Mouse (Mus musculus) intestine, postnatal 0 days (tissue): Measurements from ENCODE around the gene Chpf. TPM values are rescaled to one million over a fixed set of nuclear protein-coding genes. Genes with fewer than 3 reads are reported as not detected.
A peak's percentile ranks its signal among the peaks of the same experiment; 100 is the strongest.

Experiments
- ATAC-seq: fragments of 200-750 bp; cut with Nextera tagmentation; 2 replicates; pipeline ENCODE4 v1.8.0; 2017; ENCODE audit warnings: mild to moderate bottlenecking, moderate TSS enrichment, moderate library complexity
- H3K27ac ChIP-seq: fragments of 300-500 bp; sonication (generic); 2 replicates; pipeline ENCODE4 v1.5.1; 2014; ENCODE audit warnings: mild to moderate bottlenecking, low read depth, low read length, moderate library complexity
- H3K27me3 ChIP-seq: fragments of 300-500 bp; sonication (generic); replicated peaks from 2 replicates; pipeline ENCODE4 v1.6.1; 2014; ENCODE audit warnings: low read length, mixed read lengths; ENCODE audit not compliant: control insufficient read depth, insufficient read depth
- H3K36me3 ChIP-seq: fragments of 300-500 bp; sonication (generic); 2 replicates; pipeline ENCODE4 v1.6.1; 2014; ENCODE audit warnings: mild to moderate bottlenecking, moderate library complexity; ENCODE audit not compliant: control insufficient read depth, insufficient read depth
- H3K4me1 ChIP-seq: fragments of 300-500 bp; sonication (generic); replicated peaks from 2 replicates; pipeline ENCODE4 v1.6.1; 2014; ENCODE audit warnings: antibody characterized with exemption, low read length, mixed read lengths; ENCODE audit not compliant: control insufficient read depth, insufficient read depth
- H3K4me2 ChIP-seq: fragments of 300-500 bp; sonication (generic); replicated peaks from 2 replicates; pipeline ENCODE4 v1.6.1; 2014; ENCODE audit warnings: low read depth, mild to moderate bottlenecking, moderate library complexity
- H3K4me3 ChIP-seq: fragments of 300-500 bp; sonication (generic); 2 replicates; pipeline ENCODE4 v1.5.1; 2014; ENCODE audit warnings: low read depth, low read length
- H3K9ac ChIP-seq: fragments of 300-500 bp; sonication (generic); 2 replicates; pipeline ENCODE4 v1.6.1; 2014; ENCODE audit warnings: mild to moderate bottlenecking, low read depth, low read length
- H3K9me3 ChIP-seq: fragments of 300-500 bp; sonication (generic); 2 replicates; pipeline ENCODE4 v1.6.1; 2016; ENCODE audit warnings: mixed run types; ENCODE audit not compliant: control insufficient read depth
- CTCF ChIP-seq: sonication (generic); IDR thresholded peaks from 2 replicates; pipeline ENCODE4 v1.5.1; 2016; ENCODE audit warnings: low read depth, mild to moderate bottlenecking, control low read depth, antibody characterized with exemption, moderate library complexity
- WGBS: fragments of 180-500 bp; shearing (Covaris S2); extraction: QIAGEN DNeasy Blood & Tissue Kit; methylation state at CpG from one replicate; pipeline ENCODE4 v1.1.7; 2014; 5-methylcytosine and 5-hydroxymethylcytosine counted together
- polyA plus RNA-seq: library from polyadenylated mRNA; unstranded; fragments of >200 nt; fragmentation: Nextera tagmentation; extraction: Ambion mirVana; gene quantifications from 2 replicates; pipeline ENCODE4 v1.2.1, GENCODE M21; 2015

Gene Chpf
- 21.8 and 22.3 TPM in 2 replicates for polyA plus RNA-seq

DNA sequence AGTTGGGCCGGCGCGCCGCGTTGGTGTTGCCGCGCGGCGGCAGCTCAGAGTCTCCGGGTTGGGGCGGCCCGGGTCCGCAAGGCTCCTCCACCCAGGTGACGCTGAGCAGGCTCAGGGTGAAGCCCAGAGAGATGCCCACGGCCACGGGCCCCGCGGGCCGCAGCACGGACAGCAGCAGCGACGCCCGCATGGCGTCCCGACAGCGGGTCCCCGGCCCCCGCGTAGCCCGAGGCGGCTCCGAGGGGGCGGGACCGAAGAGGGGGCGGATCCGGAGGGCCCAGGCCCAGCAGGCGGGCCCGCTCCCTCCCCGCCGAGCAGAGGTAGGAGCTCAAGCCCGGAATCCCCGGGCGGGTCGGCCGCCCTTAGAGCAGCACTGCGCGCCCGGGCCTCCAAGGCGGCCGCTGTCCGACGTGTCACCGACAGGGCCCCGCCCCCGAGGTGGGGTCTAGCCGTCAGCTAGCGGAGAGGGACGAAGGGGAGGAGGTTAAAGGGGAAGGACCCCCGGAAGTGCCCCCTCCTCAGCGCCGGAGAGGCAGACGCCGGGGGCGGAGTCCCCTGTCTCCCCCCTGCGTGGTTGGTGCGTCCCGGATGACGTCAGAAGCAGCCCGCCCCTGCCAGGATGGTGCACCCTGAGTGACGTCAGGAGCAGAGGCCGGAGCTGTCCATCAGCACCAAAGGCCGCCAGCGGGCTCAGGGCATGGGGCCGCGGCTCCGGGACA is at the start of gene Chpf, which contains the start of gene Tmem198:
Gene Chpf, minus strand, starts transcription at position 392 of the 719 bp plus-strand sequence.
Gene Tmem198, plus strand, starts transcription at position 617 of the 719 bp plus-strand sequence.
- no peaks in the 10 kb centered on the region for H3K9me3 ChIP-seq
- H3K27me3 ChIP-seq: peaks cover 11% of the 10 kb centered on the region; the same call in 1 of the 2 replicates
- peak within 1 kb of the TSS; percentile 74 for H3K4me3 ChIP-seq
- ATAC-seq: peak; percentile 86
- peak; percentile 20; the same call in 1 of the 2 replicates for TF ChIP-seq CTCF
- H3K27ac ChIP-seq: peak within 1 kb of the TSS; percentile 80
- peaks cover 27% of the 10 kb centered on the region; the same call in 1 of the 2 replicates for H3K36me3 ChIP-seq
- H3K9ac ChIP-seq: peak within 1 kb of the TSS; percentile 67
- WGBS: 0% methylated on average over 70 of the region's 76 CpGs
- H3K4me2 ChIP-seq: peak within 1 kb of the TSS; percentile 97
- no peaks in the 10 kb centered on the region for H3K4me1 ChIP-seq

DNA sequence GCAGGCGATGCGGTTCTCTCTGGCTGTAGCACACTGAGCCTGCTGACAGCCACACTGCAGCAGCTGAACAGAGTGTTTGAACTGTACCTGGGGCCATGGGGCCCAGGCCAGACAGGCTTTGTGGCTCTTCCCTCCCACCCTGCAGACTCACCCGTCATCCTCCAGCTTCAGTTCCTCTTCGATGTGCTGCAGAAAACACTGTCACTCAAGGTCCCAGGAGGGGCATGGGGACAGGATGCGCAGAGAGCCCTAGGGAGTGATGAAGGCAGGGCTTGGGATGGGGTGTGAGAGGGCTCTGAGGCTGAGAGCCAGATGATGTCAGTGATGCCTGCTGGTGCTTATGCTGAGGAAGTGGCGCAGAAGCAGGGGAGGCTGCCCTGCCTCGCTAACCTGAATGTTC is 45.6 kb upstream of the Chpf start:
- WGBS: 88% methylated on average over 7 of the region's 7 CpGs
- Histone ChIP-seq H3K9ac (no peak overlapping the region), H3K27ac (no peak overlapping the region), H3K4me1 (0 out of 2 replicates have a peak, but pooled peaks cover 4% of the 10 kb centered on the region), H3K4me3 (no peak overlapping the region), H3K36me3 (peaks cover 48% of the 10 kb centered on the region), H3K4me2 (no peak overlapping the region), H3K27me3 (no peaks in the 10 kb centered on the region), H3K9me3 (no peaks in the 10 kb centered on the region)
- TF ChIP-seq CTCF: no peak
- ATAC-seq: no peak

DNA sequence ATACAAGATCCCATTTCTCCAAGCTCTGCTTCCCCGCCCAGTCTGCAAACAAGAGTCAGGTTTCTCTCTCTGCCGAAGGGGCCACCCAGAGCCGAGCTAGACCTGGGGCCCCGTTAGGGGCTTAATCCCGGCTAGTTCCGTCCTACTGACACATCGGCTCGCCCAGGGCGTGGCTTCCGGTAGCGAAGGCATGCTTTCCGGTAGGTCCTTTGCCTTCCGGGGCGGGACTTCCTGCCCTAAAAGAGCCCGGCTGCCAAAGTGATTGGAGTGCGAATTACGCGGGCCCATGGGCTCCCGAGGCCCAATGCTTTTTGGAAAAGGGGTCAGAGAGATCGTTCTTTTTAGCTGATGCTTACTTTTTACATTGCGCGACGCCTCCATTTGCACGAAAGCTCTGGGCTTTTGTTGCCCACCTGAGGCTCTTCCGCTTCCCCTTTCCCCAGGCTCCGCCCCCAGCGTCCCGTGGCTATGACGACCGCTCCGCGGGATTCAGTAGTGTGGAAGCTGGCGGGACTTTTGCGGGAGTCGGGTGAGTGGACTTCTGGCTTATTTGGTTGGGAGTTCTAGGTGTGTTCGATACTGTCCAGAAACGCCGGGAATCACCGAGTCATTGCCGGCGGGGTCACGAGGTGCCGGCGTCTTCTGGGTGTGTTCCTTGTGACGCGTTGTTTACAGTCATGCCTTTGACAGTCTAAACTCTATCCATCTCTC is 42.4 kb upstream of the Chpf start, which contains the start of gene Stk11ip:
Gene Stk11ip, plus strand, starts transcription at position 209 of the 711 bp plus-strand sequence.
- H3K4me1 ChIP-seq: peaks cover 8% of the 10 kb centered on the region; the same call in 1 of the 2 replicates
- peak within 1 kb of the TSS; percentile 91 for H3K27ac ChIP-seq
- peak within 1 kb of the TSS; percentile 61 for H3K9ac ChIP-seq
- ATAC-seq: peak; percentile 98
- H3K4me2 ChIP-seq: peak within 1 kb of the TSS; percentile 70
- no peaks in the 10 kb centered on the region for H3K9me3 ChIP-seq
- peak within 1 kb of the TSS; percentile 58 for H3K4me3 ChIP-seq
- TF ChIP-seq CTCF: no peak
- H3K27me3 ChIP-seq: no peaks in the 10 kb centered on the region
- under 1% methylated on average over 46 of the region's 46 CpGs for WGBS
- peaks cover 19% of the 10 kb centered on the region; the same call in 1 of the 2 replicates for H3K36me3 ChIP-seq

DNA sequence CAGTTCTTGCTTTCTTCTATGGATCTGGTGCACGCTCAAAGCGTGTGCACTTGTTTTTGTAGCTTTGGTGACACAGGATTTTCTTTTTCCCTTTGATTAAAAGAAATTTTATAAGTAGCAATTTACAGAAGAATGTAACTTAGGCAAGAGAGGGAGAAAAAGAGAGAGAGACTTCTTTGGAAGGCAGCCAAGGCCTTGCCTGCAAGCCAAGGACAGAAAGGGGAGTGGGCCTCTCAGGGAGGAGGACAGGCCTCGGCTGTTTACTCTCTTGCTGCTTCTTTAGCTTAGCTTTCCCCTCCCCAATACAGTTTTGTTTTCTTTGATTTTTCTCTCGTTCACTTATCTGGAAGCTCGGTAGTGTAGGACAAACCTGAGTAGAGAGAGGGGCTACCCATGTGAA is 40.5 kb upstream of the Chpf start:
- WGBS: 35% methylated on average over 5 of the region's 5 CpGs
- Histone ChIP-seq H3K4me3 (no peak overlapping the region), H3K4me1 (peaks cover 8% of the 10 kb centered on the region; the same call in 1 of the 2 replicates), H3K9ac (no peak overlapping the region), H3K9me3 (no peaks in the 10 kb centered on the region), H3K27me3 (no peaks in the 10 kb centered on the region), H3K4me2 (no peak overlapping the region), H3K36me3 (0 out of 2 replicates have a peak, but pooled peaks cover under 1% of the 10 kb centered on the region), H3K27ac (no peak overlapping the region)
- no peak for ATAC-seq
- no peak for TF ChIP-seq CTCF

DNA sequence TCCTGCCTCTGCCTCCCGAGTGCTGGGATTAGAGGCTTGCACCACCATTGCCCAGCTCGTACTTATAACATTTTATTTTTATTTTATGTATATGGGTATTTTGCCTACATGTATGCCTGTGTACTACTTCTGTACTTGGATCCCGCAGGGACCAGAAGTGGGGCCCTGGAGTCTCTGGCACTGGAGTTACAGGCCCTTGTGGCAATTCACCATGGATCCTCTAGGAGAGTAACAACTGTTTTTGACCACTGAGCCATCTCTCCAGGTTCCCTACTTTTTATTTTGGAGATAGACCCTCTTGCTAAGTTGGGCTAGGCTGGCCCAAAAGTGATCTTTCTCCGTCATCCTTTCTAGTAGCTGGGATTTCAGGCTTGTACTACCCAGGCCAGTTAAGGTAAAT is 39.3 kb upstream of the Chpf start:
- no peak overlapping the region for H3K27ac ChIP-seq
- WGBS: 92% methylated on average over 4 of the region's 4 CpGs
- H3K4me3 ChIP-seq: no peak overlapping the region
- TF ChIP-seq CTCF: no peak
- H3K9me3 ChIP-seq: no peaks in the 10 kb centered on the region
- no peak for ATAC-seq
- H3K27me3 ChIP-seq: no peaks in the 10 kb centered on the region
- H3K4me2 ChIP-seq: no peak overlapping the region
- H3K4me1 ChIP-seq: peaks cover 8% of the 10 kb centered on the region; the same call in 1 of the 2 replicates
- H3K36me3 ChIP-seq: no peaks in the 10 kb centered on the region
- H3K9ac ChIP-seq: no peak overlapping the region

DNA sequence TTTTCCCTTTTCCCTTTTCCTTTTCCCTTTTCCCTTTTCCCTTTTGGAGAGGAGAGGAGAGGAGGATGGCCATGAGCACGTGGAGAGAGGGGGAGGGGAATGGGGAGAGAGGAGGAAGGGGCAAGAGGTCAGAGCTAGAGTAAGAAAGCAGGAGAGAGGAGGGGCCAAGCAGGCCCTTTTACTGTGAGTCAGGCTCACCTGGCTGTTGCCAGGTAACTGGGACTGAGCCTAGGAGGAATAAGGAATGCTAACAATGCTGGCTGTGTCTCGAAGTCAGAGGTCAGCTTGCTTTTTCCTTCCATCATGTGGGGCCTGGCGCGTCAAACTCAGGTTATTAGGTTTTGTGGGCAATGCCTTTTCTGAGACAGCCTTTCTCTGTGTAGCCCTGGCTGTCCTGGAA is 38.9 kb upstream of the Chpf start:
- TF ChIP-seq CTCF: no peak
- Histone ChIP-seq H3K4me1 (peaks cover 8% of the 10 kb centered on the region; the same call in 1 of the 2 replicates), H3K36me3 (no peaks in the 10 kb centered on the region), H3K4me2 (no peak overlapping the region), H3K9ac (no peak overlapping the region), H3K27me3 (no peaks in the 10 kb centered on the region), H3K4me3 (no peak overlapping the region), H3K9me3 (no peaks in the 10 kb centered on the region), H3K27ac (no peak overlapping the region)
- ATAC-seq: peak; percentile 42
- WGBS: 37% methylated on average over 3 of the region's 4 CpGs
